In the genomic region with DNA sequence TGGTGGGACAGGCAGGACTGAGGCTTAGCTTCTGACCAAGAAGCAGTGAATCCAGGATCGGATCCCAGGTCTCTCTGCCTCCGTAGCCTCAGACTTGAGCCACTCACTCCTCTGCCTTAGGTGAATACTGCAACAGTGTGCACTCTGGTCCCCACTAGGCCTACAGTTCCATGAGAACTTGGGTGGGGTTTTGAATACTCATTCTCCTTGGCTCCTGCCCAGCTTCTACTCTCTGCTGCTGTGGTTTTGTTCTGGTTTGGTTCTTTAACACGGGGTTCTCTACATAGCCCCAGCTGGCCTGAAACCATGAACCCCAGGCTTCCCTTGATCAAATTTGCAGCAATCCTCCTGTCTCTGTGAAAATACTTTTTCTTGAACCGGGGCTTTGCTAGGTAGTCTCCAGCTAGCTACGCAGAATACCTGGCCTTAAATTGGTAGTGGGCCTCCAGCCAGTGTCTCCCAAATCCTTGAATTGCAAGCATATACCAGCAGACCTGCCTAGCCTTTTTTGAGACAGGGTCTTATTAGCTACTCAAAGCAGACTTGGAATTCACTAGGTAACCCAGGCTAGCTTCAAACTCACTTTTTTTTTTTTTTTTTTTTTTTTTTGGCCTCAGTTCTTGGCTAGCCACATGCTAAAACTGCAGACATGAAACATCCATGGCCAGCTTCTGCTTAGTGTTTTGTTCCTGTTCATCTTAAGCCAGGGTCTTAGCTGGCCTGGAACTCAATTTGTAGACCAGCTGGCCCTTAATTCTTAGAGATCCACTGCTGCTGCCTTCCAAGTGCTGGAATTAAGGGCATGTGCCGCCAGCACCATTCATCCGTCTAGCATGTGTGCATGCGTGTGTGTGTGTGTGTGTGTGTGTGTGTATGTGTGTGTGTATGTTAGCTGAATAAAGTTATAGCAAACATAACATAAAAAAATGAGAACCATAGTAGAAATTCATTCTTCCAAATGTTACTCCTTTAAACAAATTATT, we compare ENCODE assay signal across 10 mouse cellular contexts. TPM values are rescaled to one million over a fixed set of nuclear protein-coding genes. Genes with fewer than 3 reads are reported as not detected.
DNase-seq lines count a peak whose midpoint lies in the region; ATAC-seq and TF ChIP-seq lines count a peak whose summit lies in the region.
"Had no signal": no experiment of that assay in that cellular context is flagged by ENCODE, and none has a peak within 500 bp of the region (broad histone marks: within the 10 kb centered on the region; RNA-seq: fewer than 3 reads in every experiment).

No protein-coding gene starts in this region.

- H3K4me1 ChIP-seq in G1E (ENCODE audit: insufficient read depth, low read depth, low read length), result peaks cover 79% of the 10 kb centered on the region
- H3K4me1 ChIP-seq in forebrain, embryonic 13.5 days, result peaks cover 35% of the 10 kb centered on the region

- 85% methylated on average over 8 of the region's 8 CpGs for WGBS in forebrain, embryonic 13.5 days

- no peak for TF ChIP-seq CTCF in G1E (IDR thresholded peaks at IDR 0.05; ENCODE audit: low read depth, low read length)

- ATAC-seq in G1E (ENCODE audit: extremely low read depth, insufficient number of reproducible peaks, low FRiP score, poor library complexity, severe bottlenecking), result no peak
- ATAC-seq in megakaryocyte progenitor cell, adult 5-6 weeks (replicated peaks; ENCODE audit: poor library complexity), result peak; percentile 28
- ATAC-seq in forebrain, embryonic 13.5 days, result no peak

- H3K9ac ChIP-seq in forebrain, embryonic 13.5 days, result no peak overlapping the region

- peak overlapping the region; percentile 33; the same call in 1 of the 2 replicates for H3K4me3 ChIP-seq in G1E (ENCODE audit: low read depth, low read length)
- no peak overlapping the region for H3K4me3 ChIP-seq in forebrain, embryonic 13.5 days
- H3K4me3 ChIP-seq: midbrain, embryonic 10.5 days had no signal

- H3K9me3 ChIP-seq in G1E (replicated peaks), result no peaks in the 10 kb centered on the region
- H3K9me3 ChIP-seq in forebrain, embryonic 13.5 days (replicated peaks), result no peaks in the 10 kb centered on the region
- H3K9me3 ChIP-seq: midbrain, embryonic 10.5 days had no signal

- no peak overlapping the region for H3K4me2 ChIP-seq in forebrain, embryonic 13.5 days

- no peaks in the 10 kb centered on the region for H3K27me3 ChIP-seq in G1E (ENCODE audit: insufficient read depth, low read length)
- H3K27me3 ChIP-seq in forebrain, embryonic 13.5 days, result no peaks in the 10 kb centered on the region

- DNase-seq in kidney, postnatal 36 days, result peak; percentile 30 to 34
- DNase-seq in kidney, postnatal 14 days, result no peak
- DNase-seq in G1E (ENCODE audit: low spot score), result peak; percentile 49
- DNase-seq in fibroblast of lung, adult 2 months (ENCODE audit: low read depth), result peak; percentile 60
- no peak for DNase-seq in adrenal gland, postnatal 10 days
- DNase-seq in c-Kit-positive CD71-positive TER-119-positive erythroid progenitor cells, embryonic 14.5 days (ENCODE audit: low spot score), result no peak
- DNase-seq: cerebellum, adult 9-11 months had no signal

- H3K27ac ChIP-seq in forebrain, embryonic 13.5 days, result no peak overlapping the region
- H3K27ac ChIP-seq: midbrain, embryonic 10.5 days had no signal

- peaks cover 39% of the 10 kb centered on the region for H3K36me3 ChIP-seq in G1E (replicated peaks)
- H3K36me3 ChIP-seq in forebrain, embryonic 13.5 days (ENCODE audit: poor library complexity, severe bottlenecking), result no peaks in the 10 kb centered on the region
- H3K36me3 ChIP-seq: midbrain, embryonic 10.5 days had no signal

RNA-seq across cellular contexts. Expression of a gene that starts 3.7 kb away (rescaled TPM):
- 81.1 and 87.5 TPM in 2 replicates for total RNA-seq in G1E (2014; fragmentation: Nextera tagmentation)
- total RNA-seq in G1E (2017), result 69.3 and 70.3 TPM in 2 replicates
- 42.1 and 63.5 TPM in 2 replicates for polyA plus RNA-seq in G1E (2012)
- total RNA-seq in megakaryocyte progenitor cell, adult 5-6 weeks (2015), result 38.3 and 38.6 TPM in 2 replicates
- total RNA-seq in megakaryocyte progenitor cell, adult 5-6 weeks (2017), result 78.6 and 85.3 TPM in 2 replicates
- 24.6 and 29.1 TPM in 2 replicates for polyA plus RNA-seq in forebrain, embryonic 13.5 days (2015; fragmentation: Nextera tagmentation; extraction: Ambion mirVana)
- total RNA-seq in adrenal gland, postnatal 10 days (2021), result 10 to 100 TPM; 68.2 to 75.6 TPM

RNA-seq across cellular contexts. Expression of a gene that starts 35.0 kb away (rescaled TPM):
- total RNA-seq in G1E (2014; fragmentation: Nextera tagmentation) (13.1 and 15.0 TPM in 2 replicates), G1E (2017) (3.1 and 3.8 TPM in 2 replicates)
- polyA plus RNA-seq in G1E (2012), result 37.0 and 39.4 TPM in 2 replicates
- total RNA-seq in megakaryocyte progenitor cell, adult 5-6 weeks (2015), result 0.51 and 1.7 TPM in 2 replicates
- total RNA-seq in megakaryocyte progenitor cell, adult 5-6 weeks (2017), result 1.4 and 2.5 TPM in 2 replicates
- 19.5 and 23.4 TPM in 2 replicates for polyA plus RNA-seq in forebrain, embryonic 13.5 days (2015; fragmentation: Nextera tagmentation; extraction: Ambion mirVana)
- 100 to 1,000 TPM; 327 to 368 TPM for total RNA-seq in adrenal gland, postnatal 10 days (2021)

Comparison
In these comparisons a context has a peak if more than half of its experiments do, and no peak if none do; other contexts are left out.
1. DNase-seq: peak in kidney, postnatal 36 days (2 of 2), G1E (single experiment) and fibroblast of lung, adult 2 months (single experiment); none in kidney, postnatal 14 days (single experiment), adrenal gland, postnatal 10 days (single experiment) and c-Kit-positive CD71-positive TER-119-positive erythroid progenitor cells, embryonic 14.5 days (single experiment).
2. RNA of a gene that starts 35.0 kb away (total RNA-seq): 327 to 368 TPM in adrenal gland, postnatal 10 days; 3.1 to 15.0 TPM in G1E and 0.51 to 2.5 TPM in megakaryocyte progenitor cell, adult 5-6 weeks; every median in the first group is over 10 times any median in the second.